In genomic region chr17:27027460-27028283, GRCm38 (mm10) we compare ENCODE assay signal across 1 mouse cellular context.
A peak's percentile ranks its signal among the peaks of the same experiment; 100 is the strongest.
TF ChIP-seq lines count a peak whose summit lies in the region.

No protein-coding gene starts in this region.

TF ChIP-seq in CH12.LX, 34 proteins besides CTCF, POLR2A, EP300 and RAD21 (continued from another document):
- no peak; the same call in 1 of the 2 replicates for TF ChIP-seq MYC (IDR thresholded peaks at IDR 0.05; ENCODE audit: low read depth, low read length)
- TF ChIP-seq MAX (IDR thresholded peaks at IDR 0.05; ENCODE audit: low read length): no peak
- peak; percentile 49; the same call in 1 of the 2 replicates for TF ChIP-seq SIN3A (IDR thresholded peaks at IDR 0.05; ENCODE audit: low read length)
- no peak for TF ChIP-seq UBTF (IDR thresholded peaks at IDR 0.05; ENCODE audit: low read depth, low read length)
- TF ChIP-seq ZNF384 (IDR thresholded peaks at IDR 0.05; ENCODE audit: low read depth, low read length): no peak
- TF ChIP-seq TCF12 (IDR thresholded peaks at IDR 0.05; ENCODE audit: low read depth, low read length): peak; percentile 57
- TF ChIP-seq MXI1 (IDR thresholded peaks at IDR 0.05; ENCODE audit: low read depth, low read length): no peak
- TF ChIP-seq ZC3H11A (IDR thresholded peaks at IDR 0.05; ENCODE audit: low read depth, low read length): no peak
- no peak for TF ChIP-seq KAT2A (IDR thresholded peaks at IDR 0.05; ENCODE audit: insufficient replicate concordance, low read length)
- TF ChIP-seq TBP (conservative IDR thresholded peaks at IDR 0.05; ENCODE audit: low read depth, low read length): 0 out of 2 replicates have a peak, but pooled peaks have one; percentile 21
- TF ChIP-seq SMC3 (IDR thresholded peaks at IDR 0.05; ENCODE audit: low read depth, low read length): no peak
- no peak for TF ChIP-seq RCOR1 (conservative IDR thresholded peaks at IDR 0.05; ENCODE audit: low read depth, low read length)
- TF ChIP-seq CHD1 (IDR thresholded peaks at IDR 0.05; ENCODE audit: low read depth, low read length): no peak
- peak; percentile 82 for TF ChIP-seq ETS1 (conservative IDR thresholded peaks at IDR 0.05; ENCODE audit: low read depth, low read length)
- TF ChIP-seq BHLHE40 (IDR thresholded peaks at IDR 0.05; ENCODE audit: low read depth, low read length): no peak
- TF ChIP-seq HCFC1 (IDR thresholded peaks at IDR 0.05; ENCODE audit: low read depth, low read length): peak; percentile 61
- TF ChIP-seq ZKSCAN1 (IDR thresholded peaks at IDR 0.05; ENCODE audit: borderline replicate concordance, low read depth, low read length): no peak
- peak; percentile 26; the same call in 1 of the 2 replicates for TF ChIP-seq NELFE (IDR thresholded peaks at IDR 0.05; ENCODE audit: low read depth, low read length)
- TF ChIP-seq CHD2 (IDR thresholded peaks at IDR 0.05; ENCODE audit: low read length): peak; percentile 23; the same call in 1 of the 2 replicates
- TF ChIP-seq POLR2AphosphoS2 (IDR thresholded peaks at IDR 0.05; ENCODE audit: low read depth, low read length): no peak
- TF ChIP-seq PAX5 (IDR thresholded peaks at IDR 0.05; ENCODE audit: low read length): no peak
- no peak for TF ChIP-seq E2F4 (IDR thresholded peaks at IDR 0.05; ENCODE audit: insufficient replicate concordance, low read depth, low read length)
TF ChIP-seq in CH12.LX: peak in this region for 9.
